Mouse (Mus musculus) Patski (cell line): ENCODE results near the gene Asl. TPM values are rescaled to one million over a fixed set of nuclear protein-coding genes. Genes with fewer than 3 reads are reported as not detected.
A peak's percentile ranks its signal among the peaks of the same experiment; 100 is the strongest.

Experiments
- ATAC-seq: fragments of 100-300 bp; one replicate; pipeline ENCODE4 v1.8.0; 2021
- CTCF ChIA-PET: fragments of 350-600 bp; sonication (Branson Sonifier 250); formaldehyde crosslinking; loops from one replicate; lab custom pipeline; 2022; ENCODE audit warnings: inconsistent platforms; lab: Charles Lee
- POLR2A ChIA-PET: fragments of 350-600 bp; sonication (Branson Sonifier 250); formaldehyde crosslinking; loops from one replicate; lab custom pipeline; 2022; ENCODE audit warnings: antibody characterized with exemption, inconsistent platforms; lab: Charles Lee
- DNase-seq: peaks from one replicate; pipeline ENCODE4 v3.0.0-alpha.2; 2011; ENCODE audit warnings: low read depth, low spot score
- H3K27me3 ChIP-seq: fragments of 371-371 bp; one replicate; pipeline ENCODE4 v1.5.1; 2021
- CTCF ChIP-seq: fragments of 100-300 bp; IDR thresholded peaks from one replicate; pipeline ENCODE4 v1.5.1; 2021
- in situ Hi-C: fragments of 300-500 bp; cut with MboI; formaldehyde crosslinking; loops from 3 replicates; pipeline ENCODE4 v1.11.1; 2018; ENCODE audit warnings: low pct_unique_long_range_greater_than_20kb, mixed read lengths
- polyA plus RNA-seq: library from polyadenylated mRNA; unstranded; gene quantifications from one replicate; pipeline ENCODE4 v1.2.3, GENCODE M21; 2021

Gene Asl
- polyA plus RNA-seq, 1 experiment from 2014 or later, result 83.6 TPM

GRCm38 (mm10) chr5:130027696-130028095 lies 1.4 kb downstream of the Asl start:
- no peaks in the 10 kb centered on the region for H3K27me3 ChIP-seq
- POLR2A ChIA-PET, result no interaction called here
- DNase-seq (no peak), ATAC-seq (no peak)
- CTCF ChIA-PET, result interaction anchor here (1.3 kb wide), 1 partner anchor 10 kb away, joined by 5 read pairs; no protein-coding TSS in a partner anchor
- TF ChIP-seq CTCF, result no peak
- in situ Hi-C loops, result no loop called here

GRCm38 (mm10) chr5:130027134-130027533 lies 1.9 kb downstream of the Asl start:
- ATAC-seq (no peak), DNase-seq (no peak)
- no peaks in the 10 kb centered on the region for H3K27me3 ChIP-seq
- in situ Hi-C loops, result no loop called here
- CTCF ChIA-PET, result interaction anchor here (1.3 kb wide), 1 partner anchor 11 kb away, joined by 5 read pairs; no protein-coding TSS in a partner anchor
- TF ChIP-seq CTCF, result no peak
- POLR2A ChIA-PET, result interaction anchor here (1.1 kb wide), 1 partner anchor 28 kb away, joined by 3 read pairs; no protein-coding TSS in a partner anchor

GRCm38 (mm10) chr5:130023767-130024539 lies 5.1 kb downstream of the Asl start:
- ATAC-seq, result peak; percentile 94
- peak; percentile 74 for DNase-seq
- TF ChIP-seq CTCF, result peak; percentile 83
- POLR2A ChIA-PET, result interaction anchor here (0.6 to 1.2 kb wide), 2 partner anchors 9 to 94 kb away, joined by 3 to 4 read pairs; no protein-coding TSS in a partner anchor
- CTCF ChIA-PET, result interaction anchor here (0.6 to 4.6 kb wide), 8 partner anchors 10 to 28 kb away, joined by 3 to 28 read pairs (median 6); no protein-coding TSS in a partner anchor
- in situ Hi-C loops, result no loop called here
- H3K27me3 ChIP-seq, result no peaks in the 10 kb centered on the region

GRCm38 (mm10) chr5:130023067-130023766 lies 5.8 kb downstream of the Asl start:
- H3K27me3 ChIP-seq, result no peaks in the 10 kb centered on the region
- in situ Hi-C loops, result no loop called here
- DNase-seq (no peak), ATAC-seq (no peak)
- ChIA-PET CTCF (interaction anchor here (1.1 to 4.6 kb wide), 11 partner anchors 8 to 28 kb away, joined by 3 to 28 read pairs (median 6); no protein-coding TSS in a partner anchor), POLR2A (interaction anchor here (0.6 to 1.2 kb wide), 2 partner anchors 8 to 115 kb away, joined by 3 to 4 read pairs; no protein-coding TSS in a partner anchor)
- TF ChIP-seq CTCF, result no peak

GRCm38 (mm10) chr5:130022366-130022765 lies 6.7 kb downstream of the Asl start:
- DNase-seq (no peak), ATAC-seq (no peak)
- no peak for TF ChIP-seq CTCF
- H3K27me3 ChIP-seq, result no peaks in the 10 kb centered on the region
- in situ Hi-C loops, result no loop called here
- ChIA-PET POLR2A (interaction anchor here (0.6 to 1.3 kb wide), 4 partner anchors 9 to 59 kb away, joined by 3 to 5 read pairs (median 3); partner anchors contain the start of gene Gusb), CTCF (interaction anchor here (1.1 to 4.6 kb wide), 11 partner anchors 9 to 88 kb away, joined by 3 to 28 read pairs (median 6); no protein-coding TSS in a partner anchor)

GRCm38 (mm10) chr5:130021361-130021966 lies 7.6 kb downstream of the Asl start:
- POLR2A ChIA-PET, result interaction anchor here (0.6 to 1.3 kb wide), 4 partner anchors 8 to 151 kb away, joined by 3 to 5 read pairs (median 3); partner anchors contain the start of gene Gusb
- H3K27me3 ChIP-seq, result no peaks in the 10 kb centered on the region
- no peak for DNase-seq
- CTCF ChIA-PET, result interaction anchor here (1.4 to 4.6 kb wide), 9 partner anchors 10 to 87 kb away, joined by 3 to 28 read pairs (median 6); no protein-coding TSS in a partner anchor
- in situ Hi-C loops, result no loop called here
- no peak for TF ChIP-seq CTCF
- ATAC-seq, result no peak

- ATAC-seq (no peak), DNase-seq (no peak)
- in situ Hi-C loops, result no loop called here
- ChIA-PET POLR2A (no interaction called here), CTCF (interaction anchor here (1.2 kb wide), 1 partner anchor 10 kb away, joined by 3 read pairs; no protein-coding TSS in a partner anchor)
- no peaks in the 10 kb centered on the region for H3K27me3 ChIP-seq
- no peak for TF ChIP-seq CTCF
Observed at GRCm38 (mm10) chr5:130019461-130019860, 9.6 kb downstream of the Asl start.

GRCm38 (mm10) chr5:130015104-130015503 lies 13.9 kb downstream of the Asl start:
- ChIA-PET POLR2A (interaction anchor here (1.4 kb wide), 1 partner anchor 9 kb away, joined by 4 read pairs; no protein-coding TSS in a partner anchor), CTCF (interaction anchor here (1.2 to 2.8 kb wide), 2 partner anchors 17 to 122 kb away, joined by 3 to 8 read pairs; no protein-coding TSS in a partner anchor)
- TF ChIP-seq CTCF, result no peak
- no peaks in the 10 kb centered on the region for H3K27me3 ChIP-seq
- in situ Hi-C loops, result no loop called here
- ATAC-seq (no peak), DNase-seq (no peak)

GRCm38 (mm10) chr5:130010961-130011360 lies 18.1 kb downstream of the Asl start:
- CTCF ChIA-PET, result interaction anchor here (0.9 to 2.8 kb wide), 5 partner anchors 11 to 33 kb away, joined by 3 to 12 read pairs (median 4); no protein-coding TSS in a partner anchor
- DNase-seq (no peak), ATAC-seq (no peak)
- in situ Hi-C loops, result no loop called here
- no peaks in the 10 kb centered on the region for H3K27me3 ChIP-seq
- POLR2A ChIA-PET, result no interaction called here
- TF ChIP-seq CTCF, result peak; percentile 74
